Mouse (Mus musculus) kidney, adult 2 months (tissue): Measurements from ENCODE around the gene Gm49320.

Experiments used
- CTCF ChIP-seq: fragments of 200-500 bp; conservative IDR thresholded peaks from 2 replicates; pipeline ENCODE4 v1.5.1; 2011; ENCODE audit warnings: low read depth, mild to moderate bottlenecking, control low read depth, low read length, moderate library complexity, mixed read lengths; ENCODE audit not compliant: insufficient read depth, insufficient read length
- POLR2A ChIP-seq: fragments of 200-500 bp; IDR thresholded peaks from one replicate; pipeline ENCODE4 v1.6.1; 2011; ENCODE audit warnings: low read depth, low read length, control low read depth

DNA sequence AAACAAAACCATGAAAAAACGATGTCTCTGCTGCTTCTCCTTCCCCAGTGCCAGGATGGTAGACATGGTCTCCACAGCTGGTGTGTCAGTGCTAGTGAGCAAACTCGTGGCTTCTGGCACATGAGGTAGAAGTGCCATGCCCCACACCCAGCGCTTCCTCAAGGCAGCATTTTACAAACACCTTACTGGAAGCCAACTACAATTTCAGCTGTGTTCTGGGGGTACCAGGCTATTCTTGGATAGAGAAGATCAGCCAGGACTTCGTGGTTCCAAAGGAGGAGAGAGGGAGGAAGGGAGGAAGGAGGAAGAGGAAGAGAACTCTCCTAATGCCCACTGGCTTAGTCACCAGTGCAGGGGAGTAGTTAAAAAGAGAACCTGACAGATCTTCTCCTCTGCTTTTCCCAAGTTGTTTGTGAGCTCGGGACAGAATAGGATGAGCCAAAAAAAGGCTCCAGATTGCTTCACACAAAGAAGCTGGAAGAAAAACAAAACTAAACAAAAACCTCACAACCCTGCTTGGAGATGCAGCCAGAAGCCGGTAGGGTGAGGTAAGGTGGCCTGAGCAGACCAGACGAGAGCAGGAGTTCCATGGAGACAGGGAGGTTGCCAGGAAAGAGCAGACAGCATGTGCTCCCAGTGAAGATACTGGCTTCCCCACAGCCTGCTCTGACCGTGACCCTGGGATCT, 24.6 kb downstream of the Gm49320 start:
- TF ChIP-seq POLR2A (no peak), CTCF (no peak)
